Mouse (Mus musculus): ENCODE data around the gene Adarb1. TPM values are rescaled to one million over a fixed set of nuclear protein-coding genes. Genes with fewer than 3 reads are reported as not detected.
"Not testable (repeated sequence)": the region's sequence is repeated elsewhere in the genome, so short reads cannot be mapped to it uniquely, and the experiment has no call there.

The Adarb1 gene
- total RNA-seq, 2 experiments from 2014 or later: 6.6 to 8.9 TPM

DNA sequence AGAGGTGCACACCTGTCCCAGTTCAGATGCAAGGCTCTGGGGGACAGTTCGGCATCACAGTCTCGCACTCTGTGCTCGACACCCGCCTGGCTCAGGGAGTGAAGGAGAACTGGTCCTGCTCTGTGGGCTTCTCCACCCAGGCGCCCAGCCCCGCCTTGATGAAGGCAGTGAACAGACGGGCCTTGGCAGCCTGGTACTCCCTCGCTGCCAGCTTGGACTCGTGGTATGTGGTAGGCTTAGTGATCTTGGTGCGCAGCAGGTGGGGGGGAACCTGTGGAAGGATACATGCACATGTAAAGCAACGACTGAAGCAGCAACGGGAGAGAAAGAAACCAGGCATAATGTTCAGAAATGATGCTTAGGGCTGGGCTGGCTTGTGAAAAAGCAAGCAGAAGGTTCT, 123.4 kb downstream of the Adarb1 start:
- no peak for TF ChIP-seq CTCF (IDR thresholded peaks at IDR 0.05)
- no peak overlapping the region for H3K27ac ChIP-seq
- H3K4me3 ChIP-seq: no peak overlapping the region
- DNase-seq: peak; percentile 31
- intact Hi-C loops (cut with DNase I): no loop called here

DNA sequence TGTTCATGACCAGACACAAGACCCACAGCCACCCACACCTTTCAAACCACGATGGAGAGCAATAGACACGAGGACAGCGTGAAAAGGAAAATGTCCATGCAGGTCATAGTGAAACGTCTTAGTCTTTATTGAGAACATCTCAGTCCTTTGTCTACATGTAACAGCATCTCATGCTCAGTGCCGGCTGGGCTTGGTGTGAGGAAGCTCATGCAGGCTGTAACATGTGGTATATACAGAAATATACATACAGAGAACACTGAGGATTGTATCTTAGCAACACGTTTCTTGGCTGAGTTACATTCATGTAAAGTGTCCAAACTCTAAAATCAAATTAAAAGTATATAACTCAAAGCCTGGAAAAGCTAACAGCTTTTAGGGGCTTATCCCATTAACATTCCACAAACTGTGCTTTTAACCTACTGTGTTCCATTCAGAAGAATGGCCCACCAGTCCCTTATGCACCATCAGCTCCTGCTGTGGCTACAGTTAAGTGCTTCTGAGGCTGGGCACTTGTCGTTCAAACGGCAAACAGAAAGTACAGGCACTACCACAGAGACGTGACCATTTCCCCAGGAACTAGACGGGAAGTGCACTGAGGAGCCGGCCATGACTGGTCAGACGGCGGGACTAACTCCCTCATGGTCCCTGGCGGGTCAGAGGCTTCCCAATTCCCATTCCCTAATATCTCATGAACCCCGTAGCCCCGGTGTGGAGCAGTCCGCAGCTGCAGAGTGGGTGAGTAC, 127.3 kb downstream of the Adarb1 start:
- DNase-seq: no peak
- TF ChIP-seq CTCF (IDR thresholded peaks at IDR 0.05): no peak
- H3K27ac ChIP-seq: no peak overlapping the region
- intact Hi-C loops (cut with DNase I): no loop called here
- H3K4me3 ChIP-seq: no peak overlapping the region

DNA sequence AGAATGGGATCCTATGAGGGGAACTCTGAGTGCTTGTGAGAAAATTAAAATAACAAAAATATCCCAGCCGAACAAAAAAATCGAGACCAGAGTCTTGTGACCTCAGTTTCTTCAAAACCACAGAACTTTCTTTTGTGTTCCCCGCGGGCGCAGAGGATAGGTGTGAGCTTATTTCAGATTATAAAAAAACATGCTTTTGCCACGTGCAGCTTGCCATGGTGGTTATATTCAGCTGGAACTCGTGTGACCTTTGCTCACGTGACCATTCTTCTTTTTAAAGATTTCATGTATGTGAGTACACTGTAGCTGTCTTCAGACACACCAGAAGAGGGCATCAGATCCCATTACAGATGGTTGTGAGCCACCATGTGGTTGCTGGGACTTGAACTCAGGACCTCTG, 128.5 kb downstream of the Adarb1 start:
- intact Hi-C loops (cut with DNase I): no loop called here

DNA sequence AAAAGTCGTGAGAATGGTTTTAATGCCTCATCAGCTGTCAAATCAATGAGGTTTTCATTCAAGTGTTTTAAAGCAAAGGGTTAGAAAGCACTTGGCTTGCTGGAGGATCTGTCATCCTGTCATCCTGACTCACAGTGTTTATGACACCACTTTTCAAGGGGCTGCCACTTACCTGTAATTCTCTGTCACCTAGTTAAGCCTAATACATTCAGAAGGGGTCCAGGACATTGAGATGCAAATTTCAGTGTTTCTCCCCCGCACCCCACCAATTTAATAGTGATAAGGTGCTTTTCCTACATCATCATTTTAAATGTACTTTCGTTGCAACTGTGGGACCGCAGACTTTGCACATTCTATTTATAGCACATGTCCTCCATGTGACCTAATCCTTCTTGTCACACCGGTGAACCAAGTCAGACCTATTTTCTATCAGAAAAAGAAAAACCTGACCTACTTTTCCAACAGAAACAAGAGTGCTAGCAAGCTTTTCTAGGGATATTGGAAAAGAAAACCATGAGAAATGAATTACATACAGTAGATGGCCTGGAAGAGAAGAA, 129.4 kb downstream of the Adarb1 start:
- TF ChIP-seq CTCF (IDR thresholded peaks at IDR 0.05): no peak
- H3K4me3 ChIP-seq: peak overlapping the region; percentile 23; the same call in 1 of the 2 replicates
- intact Hi-C loops (cut with DNase I): no loop called here
- 0 out of 2 replicates have a peak overlapping the region, but pooled peaks have one; percentile 28 for H3K27ac ChIP-seq
- DNase-seq: no peak

More for the DNA sequence above, 128.5 kb downstream of the Adarb1 start:
- no peak for TF ChIP-seq CTCF (IDR thresholded peaks at IDR 0.05)
- Histone ChIP-seq H3K4me3 (no peak overlapping the region), H3K27ac (no peak overlapping the region)
- no peak for DNase-seq

DNA sequence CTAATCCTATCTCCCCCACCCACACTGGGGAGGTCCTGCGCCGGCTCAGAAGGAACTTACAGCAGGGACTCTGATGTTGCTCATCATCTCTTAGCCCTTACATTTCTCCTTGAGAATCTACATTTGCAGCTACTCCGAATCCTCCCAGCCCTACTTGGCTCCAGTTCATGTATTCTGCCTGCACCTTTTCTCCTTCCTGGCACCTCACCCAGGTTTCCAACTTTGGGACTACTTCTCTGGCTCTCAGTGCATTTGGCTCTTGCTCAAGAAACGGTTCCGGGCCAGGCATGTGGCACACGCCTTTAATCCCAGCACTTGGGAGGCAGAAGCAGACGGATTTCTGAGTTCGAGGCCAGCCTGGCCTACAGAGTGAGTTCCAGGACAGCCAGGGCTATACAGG, 130.4 kb downstream of the Adarb1 start:
- no peak for DNase-seq
- TF ChIP-seq CTCF (IDR thresholded peaks at IDR 0.05): no peak
- H3K27ac ChIP-seq: no peak overlapping the region
- H3K4me3 ChIP-seq: no peak overlapping the region
- intact Hi-C loops (cut with DNase I): no loop called here

DNA sequence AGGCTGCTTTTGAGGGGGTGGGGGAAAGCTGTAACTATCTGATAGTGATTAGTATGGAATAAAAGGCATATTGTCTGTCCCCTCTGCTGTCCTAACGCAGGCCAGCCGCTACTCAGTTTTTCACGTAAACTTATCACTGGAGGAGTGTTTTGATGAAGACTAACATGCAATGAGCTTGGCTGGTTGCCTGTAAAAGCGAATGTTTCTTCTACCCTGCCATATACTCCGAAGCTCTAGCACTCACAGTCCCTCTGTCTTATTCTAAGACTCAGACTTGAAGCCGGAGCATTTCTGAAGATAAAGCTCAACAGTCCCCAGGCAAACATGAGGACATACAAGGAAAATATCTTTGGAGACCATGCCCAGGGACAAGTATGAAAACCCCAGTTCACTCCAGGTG, 133.2 kb downstream of the Adarb1 start:
- no peak for TF ChIP-seq CTCF (IDR thresholded peaks at IDR 0.05)
- H3K4me3 ChIP-seq: no peak overlapping the region
- DNase-seq: no peak
- intact Hi-C loops (cut with DNase I): loop anchor here (1.0 kb wide), 1 partner anchor 224 kb away; no protein-coding TSS in a partner anchor
- no peak overlapping the region for H3K27ac ChIP-seq

DNA sequence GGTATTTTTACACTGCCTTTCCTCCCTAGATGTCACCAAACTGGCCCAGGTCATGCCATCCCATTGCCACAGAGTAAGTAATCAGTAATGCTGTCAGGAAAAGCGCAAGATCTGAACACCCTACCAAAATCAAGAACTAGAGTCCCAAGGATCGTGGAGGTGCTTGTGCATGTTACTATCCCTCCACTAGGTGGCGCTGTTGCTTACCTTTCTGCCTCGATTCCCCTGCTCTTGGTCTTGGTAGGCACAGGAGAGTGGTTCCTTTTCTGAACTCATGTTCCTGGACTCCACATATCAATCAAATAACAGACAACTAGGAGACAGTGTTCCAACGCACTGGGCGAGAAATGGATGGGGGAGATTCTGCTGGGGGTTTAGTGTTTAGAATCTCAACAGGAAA, 135.2 kb downstream of the Adarb1 start:
- peak; percentile 95 for TF ChIP-seq CTCF (IDR thresholded peaks at IDR 0.05)
- Histone ChIP-seq H3K4me3 (no peak overlapping the region), H3K27ac (no peak overlapping the region)
- intact Hi-C loops (cut with DNase I): loop anchor here (1.0 kb wide), 1 partner anchor 70 kb away; no protein-coding TSS in a partner anchor
- peak; percentile 78 for DNase-seq

DNA sequence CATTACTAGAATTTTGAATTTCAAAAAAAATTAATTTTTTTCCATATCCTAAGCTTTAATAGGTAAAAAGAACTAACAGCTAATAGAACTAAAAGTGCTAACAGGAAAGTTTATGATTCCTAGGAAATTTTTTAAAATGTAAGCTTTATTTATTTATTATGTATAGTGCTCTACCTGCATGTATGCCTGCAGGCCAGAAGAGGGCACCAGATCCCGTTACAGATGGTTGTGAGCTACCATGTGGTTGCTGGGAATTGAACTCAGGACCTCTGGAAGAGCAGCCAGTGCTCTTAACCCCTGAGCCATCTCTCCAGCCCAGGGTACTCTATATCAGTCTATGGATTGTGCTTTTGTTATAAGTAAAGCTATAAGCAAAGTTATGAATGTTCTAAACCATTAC, 136.0 kb downstream of the Adarb1 start:
- intact Hi-C loops (cut with DNase I); DNase-seq; H3K4me3 ChIP-seq; H3K27ac ChIP-seq: not testable (repeated sequence)
- peak; percentile 20; the same call in 1 of the 2 replicates for TF ChIP-seq CTCF (IDR thresholded peaks at IDR 0.05)

DNA sequence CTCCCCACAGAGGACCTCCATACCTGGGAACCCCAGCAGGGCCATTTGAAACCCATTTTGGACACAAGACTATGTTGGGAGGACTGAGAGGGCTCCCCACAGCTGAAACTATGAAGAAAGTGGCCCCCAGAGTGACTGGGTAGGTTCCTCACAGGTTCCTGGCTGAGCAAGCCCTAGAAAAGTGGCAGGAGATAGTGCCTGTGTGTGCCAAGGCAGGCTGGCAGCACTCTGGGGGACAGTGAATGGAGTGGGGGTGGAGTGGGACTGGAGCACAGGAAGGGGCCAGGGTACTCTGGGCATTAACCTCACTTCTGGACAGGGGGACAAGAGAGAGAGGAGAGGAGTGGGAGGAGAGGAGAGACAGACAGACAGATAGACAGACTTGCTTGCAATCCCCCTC, 144.3 kb downstream of the Adarb1 start:
- intact Hi-C loops (cut with DNase I): no loop called here
- H3K27ac ChIP-seq: no peak overlapping the region
- no peak for TF ChIP-seq CTCF (IDR thresholded peaks at IDR 0.05)
- no peak overlapping the region for H3K4me3 ChIP-seq
- no peak for DNase-seq

DNA sequence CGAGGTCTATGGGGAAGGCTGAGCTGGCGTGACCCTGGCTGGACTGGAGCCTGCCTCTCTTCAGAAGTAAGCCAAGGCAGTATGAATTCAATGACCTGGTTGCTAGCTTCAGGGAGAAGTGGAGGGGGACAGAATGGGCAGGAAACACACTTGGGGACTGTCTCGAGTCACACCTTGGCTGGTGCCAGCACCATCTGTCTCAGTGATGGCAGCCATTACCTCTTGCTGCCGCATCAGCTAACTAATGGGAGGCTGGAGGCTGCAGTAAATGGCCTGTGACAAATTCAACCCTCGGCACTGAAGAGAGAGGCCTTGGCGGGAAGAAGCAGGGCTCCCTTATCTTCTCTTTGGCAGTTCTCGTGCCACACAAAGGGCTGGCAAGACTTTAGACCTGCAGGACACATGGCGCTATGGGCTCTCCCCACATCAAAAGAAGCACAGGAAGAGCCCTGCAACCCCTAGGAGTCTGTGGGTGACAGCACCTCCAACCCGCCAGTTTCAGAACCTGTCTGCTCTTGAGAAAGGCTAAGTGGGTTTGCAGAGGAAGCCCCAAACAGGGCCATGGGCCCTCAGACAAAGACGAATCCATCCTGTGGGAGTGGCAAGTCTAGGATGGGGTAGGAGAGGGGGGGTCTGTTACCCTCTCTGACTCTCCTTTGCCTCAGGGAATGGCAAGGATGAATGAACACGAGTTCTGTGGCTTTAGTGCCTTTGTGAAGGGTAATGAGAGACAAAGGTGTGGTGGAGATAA, 144.9 kb downstream of the Adarb1 start:
- Histone ChIP-seq H3K27ac (no peak overlapping the region), H3K4me3 (no peak overlapping the region)
- TF ChIP-seq CTCF (IDR thresholded peaks at IDR 0.05): no peak
- intact Hi-C loops (cut with DNase I): no loop called here
- no peak for DNase-seq

DNA sequence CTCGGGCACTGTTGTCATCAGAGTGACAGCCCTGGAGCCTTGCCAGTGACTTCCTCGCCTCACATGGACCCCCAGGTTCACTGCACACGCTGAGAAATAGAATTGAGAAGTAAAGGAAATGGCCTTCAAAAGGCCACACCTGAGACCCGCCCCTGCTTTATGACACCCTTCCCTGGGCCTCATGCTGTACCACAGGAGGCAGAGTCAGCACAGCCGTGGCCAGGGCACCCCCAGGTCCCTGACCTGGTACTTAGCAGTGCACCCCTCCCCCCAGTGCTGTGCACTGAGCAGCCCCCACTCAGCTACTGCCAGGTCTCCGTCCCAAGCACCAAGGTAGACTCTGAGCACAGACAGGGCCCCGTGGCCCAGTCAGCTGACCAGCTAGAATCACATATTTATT, 148.9 kb downstream of the Adarb1 start:
- no peak for DNase-seq
- Histone ChIP-seq H3K27ac (no peak overlapping the region), H3K4me3 (no peak overlapping the region)
- no peak for TF ChIP-seq CTCF (IDR thresholded peaks at IDR 0.05)
- intact Hi-C loops (cut with DNase I): no loop called here

DNA sequence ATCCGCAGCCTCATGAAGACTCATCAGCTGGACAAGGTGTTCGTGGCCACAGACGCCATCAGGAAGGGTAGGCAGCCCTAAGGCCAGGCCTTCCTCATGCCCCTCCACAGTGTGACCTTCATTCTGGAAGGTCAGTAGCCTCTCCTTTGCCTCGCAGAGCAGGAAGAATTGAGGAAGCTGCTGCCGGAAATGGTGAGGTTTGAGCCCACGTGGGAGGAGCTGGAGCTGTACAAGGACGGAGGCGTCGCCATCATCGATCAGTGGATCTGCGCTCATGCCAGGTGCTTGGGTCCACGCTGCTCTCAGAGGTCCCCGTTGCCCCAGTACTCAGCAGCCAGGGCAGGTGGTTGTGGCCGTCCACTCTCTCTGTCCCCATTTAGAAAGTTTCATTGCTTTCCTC, 151.0 kb downstream of the Adarb1 start:
- intact Hi-C loops (cut with DNase I): no loop called here
- H3K27ac ChIP-seq: no peak overlapping the region
- no peak for DNase-seq
- no peak overlapping the region for H3K4me3 ChIP-seq
- TF ChIP-seq CTCF (IDR thresholded peaks at IDR 0.05): no peak

DNA sequence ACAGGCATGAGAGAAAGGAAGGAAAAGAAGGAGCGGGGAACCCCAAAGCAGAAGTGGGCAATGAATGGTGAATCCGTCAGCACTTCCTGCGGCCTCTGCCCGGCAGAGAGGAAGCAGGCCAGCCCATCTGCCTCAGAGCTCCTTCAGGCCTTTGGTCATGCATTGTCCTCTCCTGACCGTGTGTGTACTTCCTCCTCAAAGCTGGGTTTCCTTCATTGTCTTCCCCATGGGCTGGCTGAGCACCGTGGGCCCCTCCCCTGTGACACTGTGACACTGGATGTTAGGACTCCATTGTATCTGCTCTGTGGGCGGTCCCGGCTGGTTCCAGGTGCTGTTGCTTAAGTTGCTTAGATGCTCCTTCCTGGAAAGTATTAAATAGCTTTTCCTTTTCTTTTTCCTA, 151.8 kb downstream of the Adarb1 start:
- TF ChIP-seq CTCF (IDR thresholded peaks at IDR 0.05): no peak
- DNase-seq: peak; percentile 34
- Histone ChIP-seq H3K27ac (no peak overlapping the region), H3K4me3 (no peak overlapping the region)
- intact Hi-C loops (cut with DNase I): no loop called here
